Mouse (Mus musculus) E14TG2a.4 (cell line): ENCODE data around the gene 1700088E04Rik.

Source experiments
- H3K27me3 ChIP-seq: 2 replicates; pipeline ENCODE4 v1.6.1; 2014; ENCODE audit warnings: low read length, control low read depth; ENCODE audit not compliant: insufficient read depth
- H3K36me3 ChIP-seq: 2 replicates; pipeline ENCODE4 v1.6.1; 2014; ENCODE audit warnings: low read length, control low read depth; ENCODE audit not compliant: insufficient read depth
- H3K4me1 ChIP-seq: replicated peaks from 2 replicates; pipeline ENCODE4 v1.6.1; 2014; ENCODE audit warnings: low read depth, low read length, control low read depth
- H3K4me3 ChIP-seq: replicated peaks from 2 replicates; pipeline ENCODE4 v1.5.1; 2014; ENCODE audit warnings: mild to moderate bottlenecking, low read length
- H3K9me3 ChIP-seq: 2 replicates; pipeline ENCODE4 v1.6.1; 2014; ENCODE audit warnings: low read length, control low read depth
- CTCF ChIP-seq: conservative IDR thresholded peaks from 2 replicates; pipeline ENCODE4 v1.5.1; 2014; ENCODE audit warnings: low read length
- NANOG ChIP-seq: IDR thresholded peaks from 2 replicates; pipeline ENCODE4 v1.6.1; 2014; ENCODE audit warnings: borderline replicate concordance, low read length, mixed read lengths
- POU5F1 ChIP-seq: IDR thresholded peaks from 2 replicates; pipeline ENCODE4 v1.6.1; 2014; ENCODE audit warnings: low read length, borderline replicate concordance

The 1700088E04Rik gene

DNA sequence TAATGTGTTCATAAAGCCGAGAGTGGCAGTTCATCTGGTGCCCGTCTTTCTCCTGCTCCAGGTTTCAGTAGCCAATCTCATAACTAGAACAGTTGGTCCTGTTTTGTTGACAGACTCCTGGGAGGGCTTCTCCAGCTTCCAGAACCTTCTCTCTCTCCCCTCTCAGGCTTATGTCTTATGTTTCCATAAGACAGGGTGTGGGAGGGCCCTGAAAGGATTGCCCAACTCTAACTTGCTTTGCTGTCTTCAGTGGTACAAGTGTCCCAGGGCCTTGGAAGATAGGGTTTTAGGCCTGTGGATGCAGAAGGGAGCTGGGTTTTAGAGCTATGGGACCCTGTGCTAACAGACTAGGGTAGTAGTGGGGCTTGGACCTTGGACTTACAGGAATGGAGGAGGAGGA is 30.5 kb downstream of the 1700088E04Rik start:
- Histone ChIP-seq H3K36me3 (no peaks in the 10 kb centered on the region; the same call in 1 of the 2 replicates), H3K9me3 (no peaks in the 10 kb centered on the region), H3K27me3 (peaks cover 47% of the 10 kb centered on the region), H3K4me1 (peaks cover 45% of the 10 kb centered on the region), H3K4me3 (0 out of 2 replicates have a peak overlapping the region, but pooled peaks have one; percentile 92)
- TF ChIP-seq CTCF (no peak), NANOG (no peak), POU5F1 (no peak)

DNA sequence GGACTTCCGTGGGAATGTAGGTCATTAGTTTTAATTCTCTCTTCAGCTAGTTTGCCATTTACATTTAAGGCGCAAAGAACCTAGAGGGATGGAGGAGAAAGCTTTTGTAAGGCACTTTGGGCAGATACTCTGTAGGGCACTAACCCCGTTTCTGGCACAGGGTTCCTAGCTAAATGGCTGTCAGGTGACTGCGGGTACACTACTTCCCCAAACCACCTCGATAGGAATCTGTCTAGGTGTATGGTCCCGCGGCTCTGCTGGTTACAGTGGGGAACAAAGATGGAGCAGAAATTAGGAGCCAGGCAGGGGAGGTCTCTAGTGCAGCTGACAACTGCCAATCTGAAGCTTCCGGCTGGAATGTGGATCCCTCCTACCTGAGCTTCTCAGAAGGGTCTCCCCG is 31.0 kb downstream of the 1700088E04Rik start:
- Histone ChIP-seq H3K36me3 (no peaks in the 10 kb centered on the region; the same call in 1 of the 2 replicates), H3K4me3 (peak overlapping the region; percentile 92), H3K27me3 (peaks cover 47% of the 10 kb centered on the region), H3K9me3 (no peaks in the 10 kb centered on the region), H3K4me1 (peaks cover 43% of the 10 kb centered on the region)
- no peak for TF ChIP-seq POU5F1
- no peak for TF ChIP-seq CTCF

DNA sequence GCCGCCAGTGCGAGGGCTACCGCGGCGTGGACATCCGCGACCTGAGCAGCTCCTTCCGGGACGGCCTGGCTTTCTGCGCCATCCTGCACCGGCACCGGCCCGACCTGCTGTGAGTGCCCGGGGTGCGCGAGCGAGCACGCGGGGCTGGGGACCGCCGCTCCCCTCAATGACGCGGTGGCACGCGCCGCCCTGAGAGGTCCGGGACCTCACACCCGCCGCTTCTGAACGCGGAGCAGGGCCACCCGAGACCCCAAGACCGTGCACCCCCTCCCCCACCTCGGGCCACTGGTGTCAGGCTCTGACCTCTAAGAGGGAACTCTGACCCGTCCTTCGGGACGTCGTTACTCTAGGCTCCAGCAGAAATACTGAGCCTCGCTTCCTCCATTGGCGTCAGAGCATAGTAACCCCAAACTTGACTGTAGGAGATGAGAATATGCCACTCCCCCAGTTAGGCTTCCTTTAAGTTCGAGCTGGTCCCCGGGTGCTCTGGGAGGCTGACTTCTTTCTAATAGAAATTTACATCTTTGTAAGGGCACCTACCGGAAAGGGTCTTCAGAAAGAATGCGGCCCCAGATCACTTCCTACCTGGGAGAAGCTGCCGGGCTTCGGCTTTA is 31.6 kb downstream of the 1700088E04Rik start:
- TF ChIP-seq POU5F1 (no peak), CTCF (no peak), NANOG (no peak)
- H3K36me3 ChIP-seq = no peaks in the 10 kb centered on the region

DNA sequence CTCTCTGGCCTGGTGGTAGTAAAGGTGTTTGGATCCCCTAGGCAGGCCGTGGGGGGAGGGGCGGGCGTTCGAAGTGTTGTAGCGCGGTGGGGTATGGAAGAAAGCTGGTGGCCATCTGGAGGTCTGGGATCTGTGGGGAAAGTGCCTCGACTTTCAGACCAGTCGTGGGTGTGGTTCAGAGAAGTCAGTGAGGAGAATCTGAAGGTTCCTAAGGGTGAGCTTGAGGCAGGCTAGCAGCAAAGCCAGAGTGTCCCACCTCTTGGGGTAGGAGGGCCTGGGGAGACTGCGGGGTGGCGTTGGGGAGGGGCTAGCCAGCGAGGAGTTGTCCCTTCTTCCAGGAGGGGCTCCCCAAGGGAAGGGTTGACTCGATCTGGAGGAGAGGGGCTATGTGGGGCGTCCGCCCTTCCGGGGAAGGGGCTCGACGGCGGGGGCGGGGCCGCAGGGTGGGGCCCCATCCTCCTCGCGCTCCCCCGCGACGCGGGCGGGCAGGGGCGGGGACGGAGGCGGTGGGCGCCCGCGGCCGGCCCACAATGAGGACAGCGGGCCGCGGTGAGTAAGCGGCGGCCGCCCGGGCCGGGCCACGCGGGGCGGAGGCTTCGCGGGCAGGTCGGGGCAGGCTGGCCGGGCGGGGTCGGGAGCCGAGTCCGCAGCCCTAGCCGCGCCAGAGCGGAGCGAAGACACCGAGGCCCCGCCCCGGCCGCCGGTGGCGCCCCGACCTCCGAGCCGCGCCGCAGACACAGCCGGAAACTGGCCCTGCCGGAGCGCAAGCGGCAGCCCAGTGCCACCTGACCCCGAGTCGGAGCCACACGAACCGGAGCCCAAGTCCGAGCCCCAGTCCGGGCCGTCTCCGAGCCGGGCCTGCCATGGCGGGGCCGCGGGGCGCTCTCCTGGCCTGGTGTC is 32.4 kb downstream of the 1700088E04Rik start, which contains the start of gene Micall1:
Micall1 (plus strand) TSS at position 478 of the 900 bp plus-strand sequence.
- no peaks in the 10 kb centered on the region for H3K36me3 ChIP-seq
- H3K27me3 ChIP-seq = peaks cover 47% of the 10 kb centered on the region
- no peak for TF ChIP-seq CTCF
- TF ChIP-seq POU5F1 = no peak
- TF ChIP-seq NANOG = no peak
- peak within 1 kb of the TSS; percentile 92 for H3K4me3 ChIP-seq
- H3K4me1 ChIP-seq = peaks cover 42% of the 10 kb centered on the region
- no peaks in the 10 kb centered on the region for H3K9me3 ChIP-seq

More for the DNA sequence above, 31.6 kb downstream of the 1700088E04Rik start:
- H3K4me3 ChIP-seq = peak overlapping the region; percentile 92
- no peaks in the 10 kb centered on the region for H3K9me3 ChIP-seq
- H3K4me1 ChIP-seq = peaks cover 42% of the 10 kb centered on the region
- H3K27me3 ChIP-seq = peaks cover 47% of the 10 kb centered on the region

DNA sequence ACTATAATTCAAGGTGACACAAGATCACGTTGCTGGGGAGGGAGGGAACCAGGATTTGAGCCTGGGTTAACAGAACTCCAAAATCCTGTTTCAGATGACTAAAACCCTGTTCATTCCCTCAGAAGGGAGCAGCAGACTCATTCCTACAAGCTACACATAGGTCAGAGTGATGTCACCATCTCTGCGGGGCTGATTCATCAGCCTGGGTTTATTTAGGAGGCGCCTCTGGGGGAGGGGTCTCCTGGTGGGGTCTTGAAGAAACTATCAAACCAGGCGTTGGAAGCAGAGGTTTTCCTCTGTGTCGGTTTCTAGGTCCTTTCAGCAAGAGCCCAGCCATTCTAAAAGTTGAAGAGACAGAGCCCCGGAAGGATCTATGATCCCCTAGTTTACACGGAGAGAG is 33.1 kb downstream of the 1700088E04Rik start:
- Histone ChIP-seq H3K4me1 (peaks cover 40% of the 10 kb centered on the region), H3K9me3 (no peaks in the 10 kb centered on the region), H3K4me3 (peak overlapping the region; percentile 92), H3K36me3 (no peaks in the 10 kb centered on the region), H3K27me3 (peaks cover 47% of the 10 kb centered on the region)
- TF ChIP-seq POU5F1 = no peak
- TF ChIP-seq NANOG = no peak
- no peak for TF ChIP-seq CTCF

DNA sequence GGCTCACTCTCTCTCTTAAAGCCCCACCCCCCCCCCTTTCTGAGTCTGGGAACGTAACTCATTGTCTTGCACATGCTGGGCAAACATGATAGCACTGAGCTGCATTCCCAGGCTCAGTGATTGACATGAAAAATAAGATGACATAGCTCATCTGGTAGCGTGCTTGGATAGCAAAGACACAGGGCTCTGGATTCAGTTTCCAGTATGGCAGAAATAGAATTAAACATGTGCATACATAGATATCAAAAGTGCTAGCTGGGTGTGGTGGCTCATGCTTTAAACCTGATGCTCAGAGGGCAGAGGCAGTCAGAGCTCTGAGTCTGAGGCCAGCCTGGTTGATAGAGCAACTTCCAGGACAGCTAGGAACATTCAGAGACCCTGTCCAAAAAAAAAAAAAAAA is 35.2 kb downstream of the 1700088E04Rik start:
- peaks cover 35% of the 10 kb centered on the region for H3K27me3 ChIP-seq
- TF ChIP-seq NANOG = no peak
- TF ChIP-seq CTCF = no peak
- TF ChIP-seq POU5F1 = no peak
- peaks cover 34% of the 10 kb centered on the region for H3K4me1 ChIP-seq
- no peaks in the 10 kb centered on the region for H3K9me3 ChIP-seq
- H3K4me3 ChIP-seq = no peak overlapping the region
- no peaks in the 10 kb centered on the region for H3K36me3 ChIP-seq

DNA sequence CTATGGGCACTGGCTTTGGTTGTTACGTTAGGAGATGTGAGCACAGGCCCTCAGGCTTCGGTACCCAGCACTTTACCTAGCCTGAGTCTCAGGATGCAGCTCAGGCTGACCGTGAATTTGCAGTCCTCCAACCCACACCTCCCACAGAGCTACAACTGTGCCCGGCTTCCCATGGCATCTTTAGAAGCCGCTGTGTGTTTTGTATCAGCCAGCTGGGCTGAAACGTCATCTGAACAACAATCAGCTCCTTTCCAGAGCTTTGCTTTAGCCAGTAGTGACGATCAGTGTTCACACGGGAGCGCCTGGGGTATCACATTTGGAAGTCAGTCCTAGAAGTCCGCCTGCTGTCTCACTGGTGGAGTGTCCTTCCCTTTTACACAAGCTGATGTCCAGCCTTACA is 37.8 kb downstream of the 1700088E04Rik start:
- no peaks in the 10 kb centered on the region for H3K36me3 ChIP-seq
- no peak overlapping the region for H3K4me3 ChIP-seq
- no peaks in the 10 kb centered on the region for H3K9me3 ChIP-seq
- H3K4me1 ChIP-seq = peaks cover 32% of the 10 kb centered on the region
- TF ChIP-seq CTCF = no peak
- no peak for TF ChIP-seq NANOG
- TF ChIP-seq POU5F1 = no peak
- peaks cover 16% of the 10 kb centered on the region for H3K27me3 ChIP-seq

DNA sequence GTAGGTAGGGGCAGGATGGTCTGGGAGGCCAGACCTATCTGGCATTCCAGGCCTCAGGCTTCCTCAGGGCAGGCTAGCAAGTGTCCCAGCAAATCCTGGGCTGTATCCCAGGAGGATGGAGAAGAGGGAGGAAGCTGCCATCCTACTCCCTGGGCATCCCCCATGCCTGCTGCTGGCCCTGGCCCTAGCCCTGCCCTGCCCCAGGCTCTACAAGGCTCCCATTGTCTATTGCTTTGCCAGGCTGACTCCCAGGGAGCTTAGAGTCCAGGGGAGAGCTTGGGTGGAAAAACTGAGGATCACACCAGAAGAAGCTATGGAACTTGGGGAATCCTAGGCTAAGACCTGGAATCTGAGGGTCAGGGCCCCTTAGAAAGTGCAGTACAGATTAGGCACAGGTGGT is 39.5 kb downstream of the 1700088E04Rik start:
- Histone ChIP-seq H3K27me3 (peaks cover 5% of the 10 kb centered on the region), H3K36me3 (peaks cover 6% of the 10 kb centered on the region; the same call in 1 of the 2 replicates), H3K4me3 (no peak overlapping the region), H3K9me3 (no peaks in the 10 kb centered on the region), H3K4me1 (peaks cover 41% of the 10 kb centered on the region)
- TF ChIP-seq CTCF (no peak), NANOG (no peak), POU5F1 (no peak)
